Mouse (Mus musculus): Measurements from ENCODE around the gene Tm6sf1.

DNA sequence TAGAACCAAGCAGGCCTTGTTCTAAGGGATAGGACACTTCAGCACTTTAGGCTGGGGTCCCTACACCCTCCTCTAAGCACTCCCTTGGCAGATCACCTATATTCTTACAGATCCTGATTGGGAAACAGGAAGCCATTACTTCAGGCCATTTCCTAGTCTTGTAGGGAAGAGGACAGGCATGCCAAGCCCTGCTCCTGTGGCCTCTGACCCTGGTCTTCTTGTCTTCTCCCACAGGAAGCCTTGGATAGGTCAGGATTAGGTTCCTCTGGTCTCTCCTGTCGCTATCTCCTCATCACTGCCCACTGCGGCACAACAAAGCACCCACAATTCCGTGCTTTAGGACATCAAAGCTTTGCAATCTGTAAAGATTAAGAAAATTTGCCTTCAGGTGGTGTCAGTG, 7.1 kb upstream of the Tm6sf1 start:
- TF ChIP-seq EP300 (IDR thresholded peaks at IDR 0.05; ENCODE audit: low read depth): no peak
- no peak for TF ChIP-seq CTCF (IDR thresholded peaks at IDR 0.05; ENCODE audit: low read depth)

All from heart, postnatal 0 days (tissue).